ENCODE assay signal across 8 mouse cellular contexts in the genomic region with DNA sequence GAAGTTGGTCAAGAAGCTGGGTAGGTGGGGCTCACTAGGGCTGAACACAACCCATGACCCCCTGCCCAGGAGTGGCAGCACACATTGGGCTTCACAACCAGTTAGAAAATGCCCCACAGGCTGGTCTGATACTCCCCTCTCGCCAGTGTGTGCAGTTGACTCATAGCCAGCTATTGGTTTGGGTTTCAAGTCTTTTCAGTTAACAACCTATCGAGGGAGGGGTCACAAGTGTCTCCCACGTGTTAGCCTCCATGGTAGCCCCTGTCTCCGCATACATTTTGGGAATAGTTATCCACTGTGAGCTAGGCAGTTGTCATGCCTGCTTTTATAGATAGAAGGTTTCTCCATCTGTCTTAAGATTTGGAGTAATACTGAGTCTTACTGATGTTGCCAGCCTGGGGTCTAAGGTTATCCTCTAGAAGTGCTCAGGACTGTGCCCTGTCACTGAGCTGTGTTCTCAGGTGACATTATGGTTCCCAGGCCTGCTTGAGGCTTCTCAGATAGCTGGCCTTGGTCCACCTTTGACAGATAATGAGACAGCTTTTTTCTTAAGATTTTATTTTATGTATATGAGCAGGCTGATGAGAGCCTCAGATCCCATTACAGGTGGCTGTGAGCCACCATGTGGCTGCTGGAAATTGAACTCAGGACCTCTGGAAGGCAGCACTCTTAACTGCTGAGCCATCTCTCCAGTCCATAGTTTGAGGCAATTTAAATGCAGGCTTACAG. TPM values are rescaled to one million over a fixed set of nuclear protein-coding genes. Genes with fewer than 3 reads are reported as not detected.
DNase-seq lines count a peak whose midpoint lies in the region; ATAC-seq and TF ChIP-seq lines count a peak whose summit lies in the region.

No protein-coding gene starts in this region.

- no peak for TF ChIP-seq POLR2A in bone marrow macrophage, adult 2 months (IDR thresholded peaks at IDR 0.05; ENCODE audit: borderline replicate concordance, low read depth, low read length)

- no peak for TF ChIP-seq CTCF in layer of hippocampus, adult 2 months (conservative IDR thresholded peaks at IDR 0.05)
- TF ChIP-seq CTCF in bone marrow macrophage, adult 2 months (IDR thresholded peaks at IDR 0.05; ENCODE audit: low read depth, low read length): no peak
- TF ChIP-seq CTCF in hindbrain, postnatal 0 days (IDR thresholded peaks at IDR 0.05; ENCODE audit: low read depth): no peak

- no peak for DNase-seq in layer of hippocampus, adult 2 months (ENCODE audit: low spot score in 2 of 2)
- DNase-seq in layer of hippocampus, adult 8-10 months (ENCODE audit: low spot score in 2 of 2): no peak
- DNase-seq in hindbrain, postnatal 0 days (ENCODE audit: low spot score): no peak
- DNase-seq in layer of hippocampus, postnatal 10 days (ENCODE audit: low spot score in 2 of 2): no peak
- no peak for DNase-seq in gastrocnemius, postnatal 10 days
- no peak for DNase-seq in natural killer cell, adult 2 months (ENCODE audit: low spot score in 2 of 2)

- peak overlapping the region; percentile 89 for H3K4me3 ChIP-seq in layer of hippocampus, adult 2 months
- peak overlapping the region; percentile 94 for H3K4me3 ChIP-seq in bone marrow macrophage, adult 2 months (ENCODE audit: insufficient read depth, low read length)
- H3K4me3 ChIP-seq in hindbrain, postnatal 0 days (ENCODE audit: low read length): peak overlapping the region; percentile 67
- peak overlapping the region; percentile 94 for H3K4me3 ChIP-seq in neural tube, embryonic 12.5 days

- H3K4me2 ChIP-seq in hindbrain, postnatal 0 days (ENCODE audit: low read depth, low read length): peak overlapping the region; percentile 88
- H3K4me2 ChIP-seq in neural tube, embryonic 12.5 days (replicated peaks): peak overlapping the region; percentile 96

- no peaks in the 10 kb centered on the region for H3K9me3 ChIP-seq in hindbrain, postnatal 0 days (ENCODE audit: low read length)
- no peaks in the 10 kb centered on the region for H3K9me3 ChIP-seq in neural tube, embryonic 12.5 days

- H3K4me1 ChIP-seq in bone marrow macrophage, adult 2 months (ENCODE audit: control insufficient read depth, insufficient read depth, low read length): peaks cover 15% of the 10 kb centered on the region
- H3K4me1 ChIP-seq in hindbrain, postnatal 0 days (ENCODE audit: insufficient read depth, low read length): peaks cover 17% of the 10 kb centered on the region
- peaks cover 29% of the 10 kb centered on the region for H3K4me1 ChIP-seq in neural tube, embryonic 12.5 days

- H3K27ac ChIP-seq in layer of hippocampus, adult 2 months: peak overlapping the region; percentile 96; the same call in 1 of the 2 replicates
- H3K27ac ChIP-seq in bone marrow macrophage, adult 2 months (ENCODE audit: insufficient read depth, low read depth, low read length): peak overlapping the region; percentile 99
- peak overlapping the region; percentile 96 for H3K27ac ChIP-seq in hindbrain, postnatal 0 days
- no peak overlapping the region for H3K27ac ChIP-seq in neural tube, embryonic 12.5 days

- no peaks in the 10 kb centered on the region for H3K27me3 ChIP-seq in hindbrain, postnatal 0 days (ENCODE audit: insufficient read depth, low read length)
- no peaks in the 10 kb centered on the region for H3K27me3 ChIP-seq in neural tube, embryonic 12.5 days (replicated peaks)

- ATAC-seq in hindbrain, postnatal 0 days: no peak
- ATAC-seq in neural tube, embryonic 12.5 days (ENCODE audit: low FRiP score, low read depth): no peak

- H3K36me3 ChIP-seq in hindbrain, postnatal 0 days (ENCODE audit: insufficient read depth, low read length): peaks cover 15% of the 10 kb centered on the region
- peaks cover 36% of the 10 kb centered on the region for H3K36me3 ChIP-seq in neural tube, embryonic 12.5 days

- 6% methylated on average over 4 of the region's 4 CpGs for WGBS in hindbrain, postnatal 0 days
- WGBS in neural tube, embryonic 12.5 days: 5% methylated on average over 4 of the region's 4 CpGs

- H3K9ac ChIP-seq in hindbrain, postnatal 0 days (replicated peaks; ENCODE audit: low read length): peak overlapping the region; percentile 75
- peak overlapping the region; percentile 98 for H3K9ac ChIP-seq in neural tube, embryonic 12.5 days

RNA-seq across cellular contexts. Expression of gene Rpl10a, which starts 1.4 kb away (rescaled TPM):
- total RNA-seq in layer of hippocampus, adult 2 months (2021): 100 to 1,000 TPM; 345 to 350 TPM
- total RNA-seq in layer of hippocampus, adult 8-10 months (2022): 100 to 1,000 TPM; 309 to 406 (median 361) TPM
- polyA plus RNA-seq in bone marrow macrophage, adult 2 months (2012; ENCODE audit: insufficient read depth, insufficient read length, missing spikeins): 568 and 618 TPM in 2 replicates
- total RNA-seq in hindbrain, postnatal 0 days (2014; rRNA removed): 699 and 1,071 TPM in 2 replicates
- polyA plus RNA-seq in hindbrain, postnatal 0 days (2015; fragmentation: Nextera tagmentation; extraction: Ambion mirVana): 337 and 355 TPM in 2 replicates
- polyA plus RNA-seq in neural tube, embryonic 12.5 days (2016; fragmentation: Nextera tagmentation; extraction: Ambion mirVana): 341 and 353 TPM in 2 replicates
- total RNA-seq in layer of hippocampus, postnatal 10 days (2021): 100 to 1,000 TPM; 503 to 535 TPM
- 100 to 1,000 TPM; 699 to 738 TPM for total RNA-seq in gastrocnemius, postnatal 10 days (2021)

RNA-seq across cellular contexts. Expression of gene Fance, which starts 16.3 kb away (rescaled TPM):
- total RNA-seq in layer of hippocampus, adult 2 months (2021): 10 to 100 TPM; 30.3 to 34.9 TPM
- 10 to 100 TPM; 31.8 to 42.1 (median 34.9) TPM for total RNA-seq in layer of hippocampus, adult 8-10 months (2022)
- polyA plus RNA-seq in bone marrow macrophage, adult 2 months (2012; ENCODE audit: insufficient read depth, insufficient read length, missing spikeins): 24.2 and 32.1 TPM in 2 replicates
- 38.7 and 46.5 TPM in 2 replicates for total RNA-seq in hindbrain, postnatal 0 days (2014; rRNA removed)
- 23.6 and 27.2 TPM in 2 replicates for polyA plus RNA-seq in hindbrain, postnatal 0 days (2015; fragmentation: Nextera tagmentation; extraction: Ambion mirVana)
- 31.0 and 31.2 TPM in 2 replicates for polyA plus RNA-seq in neural tube, embryonic 12.5 days (2016; fragmentation: Nextera tagmentation; extraction: Ambion mirVana)
- total RNA-seq in layer of hippocampus, postnatal 10 days (2021): 10 to 100 TPM; 26.0 to 36.2 TPM
- 10 to 100 TPM; 14.8 to 20.1 TPM for total RNA-seq in gastrocnemius, postnatal 10 days (2021)

RNA-seq across cellular contexts. Expression of gene Tead3, which starts 20.9 kb away (rescaled TPM):
- total RNA-seq in layer of hippocampus, adult 2 months (2021): 1 to 10 TPM; 3.0 to 3.2 TPM
- 1 to 10 TPM; 2.6 to 6.5 (median 4.6) TPM for total RNA-seq in layer of hippocampus, adult 8-10 months (2022)
- polyA plus RNA-seq in bone marrow macrophage, adult 2 months (2012; ENCODE audit: insufficient read depth, insufficient read length, missing spikeins): not detected in 2 replicates
- total RNA-seq in hindbrain, postnatal 0 days (2014; rRNA removed): 6.5 and 9.4 TPM in 2 replicates
- 1.3 and 1.7 TPM in 2 replicates for polyA plus RNA-seq in hindbrain, postnatal 0 days (2015; fragmentation: Nextera tagmentation; extraction: Ambion mirVana)
- 3.5 and 4.8 TPM in 2 replicates for polyA plus RNA-seq in neural tube, embryonic 12.5 days (2016; fragmentation: Nextera tagmentation; extraction: Ambion mirVana)
- total RNA-seq in layer of hippocampus, postnatal 10 days (2021): 1 to 10 TPM; 5.6 to 6.1 TPM
- 10 to 100 TPM in 1 of 2 experiments, 1 to 10 TPM in 1; 10.0 to 14.8 TPM for total RNA-seq in gastrocnemius, postnatal 10 days (2021)

RNA-seq across cellular contexts. Expression of gene Tulp1, which starts 35.4 kb away (rescaled TPM):
- total RNA-seq in layer of hippocampus, adult 2 months (2021): not detected
- total RNA-seq in layer of hippocampus, adult 8-10 months (2022): 1 to 10 TPM in 1 of 4 experiments, not detected in 3; 1.2 TPM
- polyA plus RNA-seq in bone marrow macrophage, adult 2 months (2012; ENCODE audit: insufficient read depth, insufficient read length, missing spikeins): not detected in 2 replicates
- 1.4 TPM in 1 of 2 replicates, not detected in the other for total RNA-seq in hindbrain, postnatal 0 days (2014; rRNA removed)
- 1.8 and 2.0 TPM in 2 replicates for polyA plus RNA-seq in hindbrain, postnatal 0 days (2015; fragmentation: Nextera tagmentation; extraction: Ambion mirVana)
- 3.0 and 5.1 TPM in 2 replicates for polyA plus RNA-seq in neural tube, embryonic 12.5 days (2016; fragmentation: Nextera tagmentation; extraction: Ambion mirVana)
- under 1 TPM in 1 of 2 experiments, not detected in 1; 0.41 TPM for total RNA-seq in layer of hippocampus, postnatal 10 days (2021)
- under 1 TPM; 0.40 to 0.50 TPM for total RNA-seq in gastrocnemius, postnatal 10 days (2021)
